Mouse (Mus musculus): ENCODE measurements around the gene Zbtb16.

Zbtb16 gene

DNA sequence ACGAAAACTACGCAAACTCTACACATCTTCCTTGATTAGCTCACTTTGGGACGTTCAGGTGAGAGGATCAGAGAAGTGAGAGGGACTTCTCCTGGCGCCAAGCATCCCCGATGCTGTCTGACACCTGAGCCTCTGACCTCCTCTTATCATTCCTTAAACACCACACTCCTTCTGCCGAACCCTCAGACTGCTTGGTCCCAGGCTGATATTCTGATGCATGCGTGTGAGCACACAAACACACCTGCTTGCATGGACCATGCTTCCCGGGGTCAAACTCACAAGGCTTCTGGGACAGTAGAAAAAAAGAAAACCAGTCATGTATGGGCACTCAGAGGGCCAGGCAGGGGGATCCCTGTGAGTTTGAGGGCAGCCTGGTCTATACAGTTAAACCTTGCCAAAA lies 109.7 kb downstream of the Zbtb16 start:
- CTCF ChIA-PET: no interaction called here
- POLR2A ChIA-PET: no interaction called here

DNA sequence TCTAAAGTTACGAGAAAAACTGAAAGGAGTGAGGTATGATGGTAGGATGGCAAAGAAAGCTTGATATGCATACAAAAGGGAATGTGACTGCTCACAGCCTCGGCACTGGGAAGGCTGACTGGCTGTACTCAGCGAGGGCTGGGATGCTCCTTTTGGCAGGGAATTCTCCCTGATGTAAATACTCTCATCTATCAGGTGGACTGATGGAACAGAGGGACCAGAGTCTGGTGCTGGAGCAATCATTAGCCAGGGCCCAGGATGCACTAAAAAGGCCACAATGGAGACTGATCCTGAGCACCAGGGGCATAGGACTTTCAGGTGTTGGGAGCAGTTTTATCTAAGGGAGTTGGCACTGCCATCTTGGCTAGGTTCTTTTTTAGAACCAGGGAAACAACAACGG lies 110.1 kb downstream of the Zbtb16 start:
- ChIA-PET POLR2A (interaction anchor here in 1 of 4 experiments (1.2 kb wide), 1 partner anchor 13 kb away, joined by 4 read pairs; no protein-coding TSS in a partner anchor), CTCF (interaction anchor here in 1 of 4 experiments (0.6 kb wide), 1 partner anchor 600 kb away, joined by 4 read pairs; no protein-coding TSS in a partner anchor)

DNA sequence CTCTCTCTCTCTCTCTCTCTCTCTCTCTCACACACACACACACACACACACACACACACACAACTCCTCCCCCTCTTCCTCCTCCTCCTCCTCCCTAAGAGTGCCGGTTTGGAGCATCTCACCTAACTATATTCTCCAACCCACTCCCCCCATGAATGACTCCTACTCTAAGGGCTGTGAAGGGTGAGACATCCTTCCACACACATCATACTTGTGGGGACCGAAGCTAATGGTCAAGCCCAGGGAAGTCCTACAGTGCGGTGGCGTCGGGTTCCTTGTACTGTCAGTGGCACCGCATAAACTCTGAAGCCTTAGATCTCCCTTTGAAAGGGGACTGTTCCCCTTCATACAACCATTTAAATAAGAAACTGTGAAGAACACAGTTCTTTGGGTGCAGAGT lies 110.9 kb downstream of the Zbtb16 start:
- CTCF ChIA-PET: interaction anchor here in 1 of 4 experiments (0.6 kb wide), 1 partner anchor 1537 kb away, joined by 7 read pairs; no protein-coding TSS in a partner anchor
- POLR2A ChIA-PET: interaction anchor here in 1 of 4 experiments (1.2 kb wide), 1 partner anchor 13 kb away, joined by 4 read pairs; no protein-coding TSS in a partner anchor

GRCm38 (mm10) chr9:48724733-48725132 lies 111.3 kb downstream of the Zbtb16 start:
- ChIA-PET CTCF (no interaction called here), POLR2A (interaction anchor here in 1 of 4 experiments (1.2 kb wide), 1 partner anchor 12 kb away, joined by 4 read pairs; no protein-coding TSS in a partner anchor)

GRCm38 (mm10) chr9:48723511-48724304 lies 112.3 kb downstream of the Zbtb16 start:
- ChIA-PET CTCF (interaction anchor here in 1 of 4 experiments (0.6 kb wide), 1 partner anchor 650 kb away, joined by 3 read pairs; no protein-coding TSS in a partner anchor), POLR2A (interaction anchor here in 1 of 4 experiments (0.5 kb wide), 1 partner anchor 123 kb away, joined by 3 read pairs; no protein-coding TSS in a partner anchor)

DNA sequence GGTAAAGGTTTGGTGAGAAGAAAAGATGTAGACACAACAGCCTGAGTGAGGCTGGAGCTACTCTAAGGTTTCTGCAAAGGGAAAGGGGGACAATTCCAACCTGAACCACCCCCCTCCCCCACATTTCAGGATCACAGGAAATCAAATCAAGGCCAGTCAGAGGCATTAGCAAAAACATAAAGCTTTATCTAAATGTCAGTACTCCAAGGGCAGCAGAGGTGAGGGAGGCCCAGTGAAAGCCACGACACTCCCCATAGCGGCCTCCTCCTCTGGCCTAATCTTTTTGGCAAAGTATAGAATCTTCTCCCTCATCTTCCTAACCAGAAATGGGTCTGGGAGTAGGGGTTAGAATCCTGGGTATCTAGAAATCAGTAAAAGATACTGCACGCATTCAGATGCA lies 113.0 kb downstream of the Zbtb16 start:
- POLR2A ChIA-PET: no interaction called here

GRCm38 (mm10) chr9:48722261-48722920 lies 113.6 kb downstream of the Zbtb16 start:
- ChIA-PET CTCF (no interaction called here), POLR2A (no interaction called here)

More for the DNA sequence above, 113.0 kb downstream of the Zbtb16 start:
- CTCF ChIA-PET: no interaction called here

DNA sequence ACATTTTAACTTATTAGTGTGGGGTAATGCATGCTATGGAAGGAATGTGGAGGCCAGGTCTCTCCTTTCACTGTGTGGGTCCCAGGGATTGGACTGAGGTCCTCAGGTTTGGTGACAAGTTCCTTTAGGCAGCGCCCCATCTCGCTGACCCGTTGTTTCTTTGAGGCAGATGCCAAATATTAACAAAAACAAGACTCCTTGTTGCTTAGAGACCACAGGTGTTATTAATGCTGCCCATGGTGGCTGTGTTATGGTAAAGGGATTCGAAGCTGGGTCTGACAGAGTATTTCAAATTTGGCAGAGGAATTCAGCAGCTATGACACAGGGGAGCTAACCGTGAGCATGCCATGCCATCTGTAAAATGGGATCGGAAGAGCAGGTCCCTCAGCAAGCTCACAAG lies 114.4 kb downstream of the Zbtb16 start:
- POLR2A ChIA-PET: interaction anchor here in 1 of 4 experiments (0.5 kb wide), 1 partner anchor 61 kb away, joined by 5 read pairs; no protein-coding TSS in a partner anchor

DNA sequence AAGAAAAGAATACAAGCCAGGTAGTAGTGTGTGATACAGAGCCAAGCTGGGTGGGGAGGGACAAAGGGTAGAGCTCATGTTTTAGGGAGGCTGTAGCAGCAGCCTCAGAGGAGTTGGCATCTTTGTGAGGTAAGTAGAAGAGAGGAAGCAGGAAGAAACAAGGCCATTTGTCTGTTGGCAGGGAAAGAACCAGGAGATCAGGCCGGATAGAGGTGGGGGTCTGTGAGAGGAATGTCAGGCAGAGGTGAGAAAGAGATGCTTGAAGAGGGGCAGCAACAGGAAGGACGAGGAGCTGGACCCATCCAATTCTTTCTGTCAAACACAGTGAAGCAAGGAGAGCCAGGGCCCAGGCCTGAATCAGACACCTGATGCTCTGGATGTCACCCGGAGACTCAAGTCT lies 114.8 kb downstream of the Zbtb16 start:
- ChIA-PET POLR2A (interaction anchor here in 2 of 4 experiments (0.5 to 0.6 kb wide), 2 partner anchors 61 to 242 kb away, joined by 3 to 5 read pairs; no protein-coding TSS in a partner anchor), CTCF (no interaction called here)

More for the DNA sequence above, 114.4 kb downstream of the Zbtb16 start:
- CTCF ChIA-PET: no interaction called here

DNA sequence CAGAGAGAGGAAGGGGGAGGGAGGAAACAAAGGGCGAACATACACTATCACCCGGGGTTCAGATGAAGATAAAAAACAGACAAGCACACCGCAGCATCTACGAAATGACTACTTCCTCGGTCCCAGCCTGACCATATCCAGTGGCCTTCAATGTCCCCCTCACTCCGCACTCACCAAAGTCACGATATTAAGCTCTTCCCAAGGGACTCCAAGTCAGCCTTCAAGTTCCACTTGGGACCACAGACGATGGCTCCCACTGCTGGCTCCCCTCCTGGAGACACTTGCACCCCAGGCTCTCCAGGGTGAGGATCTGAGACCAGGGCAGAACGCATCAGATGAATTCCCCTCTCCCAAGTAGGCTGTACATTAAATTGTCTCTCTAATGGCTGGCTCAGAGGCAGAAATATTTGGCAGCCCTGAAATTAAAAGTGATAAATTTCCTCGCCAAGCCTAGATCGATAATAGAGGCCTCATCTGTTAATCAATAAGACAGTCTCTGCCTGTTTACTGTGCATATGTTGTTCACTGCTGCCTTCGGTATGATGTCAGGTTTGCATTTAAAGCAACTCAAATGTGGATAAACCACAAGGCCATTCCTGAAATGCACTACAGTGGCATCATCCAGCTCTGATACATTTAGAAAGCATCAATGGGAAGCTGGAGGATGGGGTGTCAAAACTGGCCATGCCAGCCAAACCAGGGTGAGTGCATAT lies 115.6 kb downstream of the Zbtb16 start:
- POLR2A ChIA-PET: interaction anchor here in 1 of 4 experiments (0.6 kb wide), 1 partner anchor 242 kb away, joined by 3 read pairs; no protein-coding TSS in a partner anchor
- CTCF ChIA-PET: no interaction called here

DNA sequence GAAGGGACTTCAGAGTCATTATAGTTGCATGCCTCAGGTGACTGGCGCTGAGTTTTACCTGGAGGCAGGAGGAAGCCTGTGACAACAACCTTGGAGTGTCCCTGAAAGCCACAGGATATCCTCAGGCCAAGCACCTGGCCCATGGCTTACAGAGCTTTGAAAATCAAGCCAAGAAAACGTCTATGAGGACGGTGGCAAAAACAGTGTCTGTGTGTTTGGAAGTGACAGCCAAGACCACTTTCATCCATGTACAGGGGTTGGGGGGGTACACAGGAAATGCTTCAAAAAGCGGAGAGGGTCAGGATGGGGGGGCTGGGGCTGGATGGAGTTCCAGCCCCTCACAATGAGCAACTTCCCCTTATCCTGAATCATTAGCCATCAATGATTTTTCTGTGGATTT lies 116.4 kb downstream of the Zbtb16 start:
- POLR2A ChIA-PET: no interaction called here
- CTCF ChIA-PET: interaction anchor here in 1 of 4 experiments (0.6 kb wide), 1 partner anchor 72 kb away, joined by 7 read pairs; no protein-coding TSS in a partner anchor

DNA sequence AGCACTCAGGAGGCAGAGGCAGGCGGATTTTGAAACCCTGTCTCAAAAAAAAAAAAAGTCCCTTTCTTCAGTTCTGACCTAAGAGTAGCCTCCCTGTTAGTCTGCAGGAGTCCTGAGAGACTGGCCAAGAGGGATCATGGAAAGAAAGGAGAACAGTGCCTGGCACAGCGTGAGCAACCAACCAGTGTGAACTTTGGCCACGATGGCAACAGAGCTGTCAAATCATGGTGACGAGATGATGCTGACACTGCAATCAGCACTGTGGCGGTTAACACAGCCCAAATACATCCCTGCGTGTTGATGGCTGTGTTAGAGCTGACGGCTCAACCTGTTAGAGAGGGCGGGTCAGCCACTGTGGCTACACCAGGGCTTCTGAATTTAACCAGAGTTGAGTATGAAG lies 119.5 kb downstream of the Zbtb16 start:
- ChIA-PET POLR2A (no interaction called here), CTCF (no interaction called here)

- ChIA-PET POLR2A (no interaction called here), CTCF (no interaction called here)
Measured at GRCm38 (mm10) chr9:48715042-48715441, 121.0 kb downstream of the Zbtb16 start.

DNA sequence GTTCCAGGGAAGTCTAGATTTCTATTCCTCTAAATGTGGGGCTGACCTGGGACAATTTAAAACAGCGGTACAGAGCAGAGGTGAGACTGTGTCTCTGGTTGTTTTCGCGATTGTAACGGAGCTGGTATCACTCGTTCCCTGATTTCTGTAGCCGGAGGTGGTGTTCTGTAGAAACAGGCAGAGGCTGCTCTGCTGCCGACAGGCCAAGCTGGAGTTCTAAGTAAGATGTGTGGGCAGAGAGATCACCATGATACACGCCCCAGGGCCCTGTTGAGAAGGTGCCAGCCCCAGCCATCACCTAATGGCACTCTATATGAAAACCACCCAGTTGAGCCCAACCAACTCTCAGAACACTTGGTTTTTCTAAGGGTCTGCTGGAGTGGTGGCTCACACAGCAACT lies 122.2 kb downstream of the Zbtb16 start:
- ChIA-PET POLR2A (no interaction called here), CTCF (no interaction called here)

DNA sequence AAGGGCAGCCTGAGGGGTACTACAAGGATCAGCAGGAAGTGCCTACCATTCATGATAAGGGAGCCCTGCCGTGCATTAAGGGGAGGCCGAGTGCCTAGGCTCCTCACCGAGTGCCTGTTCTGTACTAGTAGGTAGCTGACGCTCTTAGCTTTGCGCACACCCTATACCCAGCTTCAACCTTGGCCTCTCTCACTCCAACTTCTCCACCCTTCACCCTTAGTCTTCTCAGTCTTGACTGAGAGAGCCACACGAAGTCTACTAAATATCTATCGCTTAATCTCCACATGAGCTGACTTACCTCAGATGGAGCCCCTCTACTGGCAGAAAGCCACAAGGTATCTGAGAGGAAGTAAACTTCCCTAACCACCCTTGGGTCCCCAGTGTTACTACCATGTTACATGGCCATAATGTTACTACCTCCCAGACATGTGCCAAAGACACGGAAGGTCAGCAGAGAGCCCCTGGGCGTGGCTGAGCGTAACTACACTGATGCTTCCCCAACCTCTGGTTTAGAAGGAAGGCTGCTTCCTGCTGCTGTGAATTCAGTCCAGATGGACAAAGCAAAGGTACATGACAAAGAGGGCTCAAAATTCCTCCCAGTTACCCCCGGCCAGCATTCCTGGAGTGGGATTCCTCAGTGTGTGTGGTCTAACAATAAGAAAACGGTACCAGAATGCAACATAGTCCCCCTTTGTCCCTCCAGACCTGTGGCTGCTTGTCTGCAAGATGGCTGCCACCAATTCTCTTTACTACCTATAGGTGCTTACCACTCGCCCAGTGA lies 122.8 kb downstream of the Zbtb16 start:
- POLR2A ChIA-PET: interaction anchor here in 2 of 4 experiments (0.5 to 0.7 kb wide), 2 partner anchors 12 to 476 kb away, joined by 3 to 4 read pairs; no protein-coding TSS in a partner anchor
- CTCF ChIA-PET: no interaction called here

DNA sequence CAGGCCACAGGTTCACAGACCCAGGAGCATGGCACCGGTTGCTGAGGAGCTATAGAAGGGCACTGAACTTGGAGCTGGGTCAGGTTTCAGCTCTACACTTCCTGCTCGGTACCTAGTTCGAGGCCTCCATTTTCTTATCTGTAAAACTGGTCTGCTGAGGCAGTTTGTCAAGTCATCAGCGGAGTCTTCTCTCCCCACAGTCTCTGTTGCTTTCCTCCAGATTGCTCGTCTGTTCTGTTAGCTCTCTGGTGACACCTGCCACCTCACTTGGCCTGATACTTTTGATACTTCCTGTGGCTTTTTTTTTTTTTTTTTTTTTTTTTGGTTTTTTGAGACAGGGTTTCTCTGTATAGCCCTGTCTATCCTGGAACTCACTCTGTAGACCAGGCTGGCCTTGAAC lies 124.2 kb downstream of the Zbtb16 start:
- ChIA-PET POLR2A (interaction anchor here in 1 of 4 experiments (0.6 kb wide), 1 partner anchor 673 kb away, joined by 5 read pairs; no protein-coding TSS in a partner anchor), CTCF (no interaction called here)

- CTCF ChIA-PET: no interaction called here
- POLR2A ChIA-PET: no interaction called here
Measured at GRCm38 (mm10) chr9:48711296-48711781, 124.7 kb downstream of the Zbtb16 start.

Measured in embryonic stem cell, embryonic (primary cell).